Mouse (Mus musculus) stomach, embryonic 16.5 days (tissue): ENCODE measurements at regions not wholly inside any gene's neighbourhood (a gene's known extent, or its start where the extent isn't known, plus 50 kb on each side); places are given as distances from the start of the nearest gene placed in this dataset.
A peak's percentile ranks its signal among the peaks of the same experiment; 100 is the strongest.

Experiments
- ATAC-seq: fragments of 200-750 bp; cut with Nextera tagmentation; 2 replicates; pipeline ENCODE4 v1.8.0; 2017; ENCODE audit warnings: moderate number of reproducible peaks, moderate TSS enrichment; ENCODE audit not compliant: insufficient read depth, low FRiP score
- H3K27ac ChIP-seq: fragments of 300-500 bp; sonication (generic); 2 replicates; pipeline ENCODE4 v1.5.1; 2014; ENCODE audit warnings: low read length
- H3K27me3 ChIP-seq: fragments of 300-500 bp; sonication (generic); 2 replicates; pipeline ENCODE4 v1.6.1; 2014; ENCODE audit warnings: low read length, control low read depth, mixed read lengths; ENCODE audit not compliant: control insufficient read depth, insufficient read depth
- H3K36me3 ChIP-seq: fragments of 300-500 bp; sonication (generic); 2 replicates; pipeline ENCODE4 v1.6.1; 2014; ENCODE audit warnings: low read length; ENCODE audit not compliant: control insufficient read depth, insufficient read depth
- H3K4me1 ChIP-seq: fragments of 300-500 bp; sonication (generic); 2 replicates; pipeline ENCODE4 v1.6.1; 2014; ENCODE audit warnings: low read length, control low read depth, mixed read lengths; ENCODE audit not compliant: control insufficient read depth, insufficient read depth
- H3K4me2 ChIP-seq: fragments of 300-500 bp; sonication (generic); 2 replicates; pipeline ENCODE4 v1.6.1; 2014; ENCODE audit warnings: low read depth, low read length, mixed read lengths
- H3K4me3 ChIP-seq: fragments of 300-500 bp; sonication (generic); replicated peaks from 2 replicates; pipeline ENCODE4 v1.5.1; 2014; ENCODE audit warnings: mild to moderate bottlenecking, low read length
- H3K9ac ChIP-seq: fragments of 300-500 bp; sonication (generic); 2 replicates; pipeline ENCODE4 v1.6.1; 2014; ENCODE audit warnings: low read length
- H3K9me3 ChIP-seq: fragments of 300-500 bp; sonication (generic); replicated peaks from 2 replicates; pipeline ENCODE4 v1.6.1; 2016; ENCODE audit warnings: low read length, control low read depth; ENCODE audit not compliant: control insufficient read depth
- WGBS: fragments of 180-500 bp; shearing (Covaris S2); extraction: QIAGEN DNeasy Blood & Tissue Kit; methylation state at CpG from one replicate; pipeline ENCODE4 v1.1.7; 2014; 5-methylcytosine and 5-hydroxymethylcytosine counted together

GRCm38 (mm10) chr13:79529336-79529735 lies 1329.8 kb upstream of the Nr2f1 start:
- Histone ChIP-seq H3K9ac (no peak overlapping the region), H3K36me3 (no peaks in the 10 kb centered on the region), H3K9me3 (no peaks in the 10 kb centered on the region), H3K27ac (no peak overlapping the region), H3K4me3 (no peak overlapping the region), H3K4me2 (no peak overlapping the region), H3K27me3 (no peaks in the 10 kb centered on the region), H3K4me1 (no peaks in the 10 kb centered on the region)
- no peak for ATAC-seq
- 35% methylated on average over 2 of the region's 2 CpGs for WGBS

- no peak overlapping the region for H3K4me2 ChIP-seq
- H3K9me3 ChIP-seq: no peaks in the 10 kb centered on the region
- no peak overlapping the region for H3K4me3 ChIP-seq
- no peaks in the 10 kb centered on the region for H3K36me3 ChIP-seq
- H3K27me3 ChIP-seq: no peaks in the 10 kb centered on the region
- no peak overlapping the region for H3K9ac ChIP-seq
- no peak for ATAC-seq
- no peaks in the 10 kb centered on the region for H3K4me1 ChIP-seq
- no peak overlapping the region for H3K27ac ChIP-seq
- WGBS: 12% methylated on average over 2 of the region's 2 CpGs
These were observed 1332.5 kb upstream of the Arrdc3 start for GRCm38 (mm10) chr13:79550711-79551110.

- H3K27me3 ChIP-seq: no peaks in the 10 kb centered on the region
- H3K4me1 ChIP-seq: no peaks in the 10 kb centered on the region
- no peaks in the 10 kb centered on the region for H3K9me3 ChIP-seq
- no peak overlapping the region for H3K4me3 ChIP-seq
- no peak overlapping the region for H3K4me2 ChIP-seq
- peak; percentile 88 for ATAC-seq
- H3K9ac ChIP-seq: no peak overlapping the region
- no peaks in the 10 kb centered on the region for H3K36me3 ChIP-seq
- H3K27ac ChIP-seq: no peak overlapping the region
- WGBS: 59% methylated on average over 3 of the region's 3 CpGs
These were observed 1327.5 kb upstream of the Arrdc3 start for GRCm38 (mm10) chr13:79555572-79556280.
